Mouse (Mus musculus) sigmoid colon, adult 10 weeks (tissue): ENCODE results near the gene Skint8. TPM values are rescaled to one million over a fixed set of nuclear protein-coding genes. Genes with fewer than 3 reads are reported as not detected.

Source experiments
- polyA plus RNA-seq: library from polyadenylated mRNA; stranded (reverse); fragments of 350-450 nt; fragmentation: Illumina TruSeq; extraction: RNeasy Lipid Tissue Mini Kit (QIAGEN cat#74804); gene quantifications from one replicate; pipeline ENCODE4 v1.2.3, GENCODE M21; 2014; ENCODE audit warnings: low read depth, low replicate concordance

Gene Skint8
- polyA plus RNA-seq = not detected

DNA sequence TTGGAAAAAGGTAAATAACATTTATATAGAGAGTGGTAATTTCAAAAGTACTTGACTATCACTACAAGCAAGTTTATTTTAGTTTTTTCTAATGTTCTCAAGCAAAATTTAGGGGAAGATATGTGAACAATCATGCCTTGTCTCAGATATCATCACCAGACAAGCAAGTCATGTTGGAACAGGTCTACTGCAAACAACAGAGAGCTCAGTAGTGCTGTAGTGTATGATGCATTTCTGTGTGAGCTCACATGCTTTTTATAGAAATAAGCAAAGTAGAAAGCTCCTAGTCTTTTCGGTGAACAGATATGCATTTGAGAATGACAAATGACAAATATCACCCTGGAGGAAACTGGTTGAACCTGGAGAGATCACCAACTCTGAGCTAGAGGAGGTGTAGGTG, at the start of gene Skint8:
Gene Skint8 (plus strand): TSS at position 301 of the 400 bp plus-strand sequence.

DNA sequence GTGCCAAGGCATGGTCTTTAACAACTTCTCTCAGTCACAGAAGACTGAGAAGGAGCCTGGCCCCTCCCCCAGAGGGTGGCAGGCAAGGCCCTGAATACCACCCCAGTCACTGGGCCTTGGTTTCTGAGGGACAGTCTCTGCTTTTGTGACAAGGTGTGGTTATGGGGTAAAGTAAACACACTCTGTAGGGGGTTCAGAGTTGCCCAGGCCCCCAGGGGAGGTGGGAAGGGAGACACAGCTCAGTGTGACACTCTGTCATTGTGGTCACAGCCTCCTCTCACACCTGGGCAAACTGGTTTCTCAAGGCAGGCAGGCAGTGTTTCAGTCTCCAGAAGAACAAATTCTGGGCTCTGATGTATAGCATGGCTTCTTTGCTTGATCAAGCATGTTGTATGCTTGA, 16.4 kb upstream of the Skint8 start, which contains the start of gene Slc5a9:
Gene Slc5a9 (minus strand): TSS at position 144 of the 400 bp plus-strand sequence.

DNA sequence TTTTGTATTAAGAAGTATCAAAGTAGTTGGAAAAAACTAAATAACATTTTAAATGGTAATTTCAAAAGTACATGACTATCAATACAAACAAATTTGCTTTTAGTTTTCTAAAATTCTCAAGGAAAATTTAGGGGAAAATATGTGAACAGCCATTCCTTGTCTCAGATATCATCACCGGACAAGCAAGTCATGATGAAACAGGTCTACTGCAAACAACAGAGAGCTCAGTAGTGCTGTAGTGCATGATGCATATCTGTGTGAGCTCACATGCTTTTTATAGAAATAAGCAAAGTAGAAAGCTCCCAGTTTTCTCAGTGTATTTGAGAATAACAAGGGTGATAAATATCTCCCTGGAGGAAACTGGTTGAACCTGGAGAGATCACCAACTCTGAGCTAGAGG, 53.4 kb downstream of the Skint8 start, which contains the start of gene Skint7:
Gene Skint7 (plus strand): TSS at position 301 of the 400 bp plus-strand sequence.

Other genes with a start within 250 kb of the Skint8 start
- gene Spata6, start 199.4 kb upstream of the Skint8 start, polyA plus RNA-seq = 52.6 TPM
- 7.8 TPM for gene Slc5a9, start 16.5 kb upstream of the Skint8 start, polyA plus RNA-seq
- gene Skint7, start 53.5 kb downstream of the Skint8 start, polyA plus RNA-seq = not detected
- gene Skint1, start 86.9 kb downstream of the Skint8 start, polyA plus RNA-seq = not detected
- not detected for gene Skint4, start 152.6 kb downstream of the Skint8 start, polyA plus RNA-seq